Mouse (Mus musculus) mammary gland, adult 2 months (tissue): Measurements from ENCODE around the gene Olfr194. TPM values are rescaled to one million over a fixed set of nuclear protein-coding genes. Genes with fewer than 3 reads are reported as not detected.

ENCODE experiments used
- polyA plus RNA-seq: library from polyadenylated mRNA; depleted of rRNA; stranded (reverse); fragments of >200 nt; gene quantifications from 2 replicates; pipeline ENCODE4 v1.2.3, GENCODE M21; 2012; ENCODE audit warnings: low replicate concordance; rRNA removed

Olfr194 gene
- not detected in 2 replicates for polyA plus RNA-seq

GRCm38 (mm10) chr16:59120969-59121368 is at the start of gene Olfr194:
Gene Olfr194 (minus strand): TSS chr16:59121069.

GRCm38 (mm10) chr16:59170354-59170753 is 49.5 kb upstream of the Olfr194 start, which contains the start of gene Olfr196:
Gene Olfr196 (minus strand): TSS chr16:59170454.

GRCm38 (mm10) chr16:59146746-59147145 is 25.9 kb upstream of the Olfr194 start, which contains the start of gene Olfr195:
Gene Olfr195 (plus strand): TSS chr16:59147046.

GRCm38 (mm10) chr16:59111781-59112180 is 9.1 kb downstream of the Olfr194 start, which contains the start of gene Olfr193:
Gene Olfr193 (minus strand): TSS chr16:59111881.

DNA sequence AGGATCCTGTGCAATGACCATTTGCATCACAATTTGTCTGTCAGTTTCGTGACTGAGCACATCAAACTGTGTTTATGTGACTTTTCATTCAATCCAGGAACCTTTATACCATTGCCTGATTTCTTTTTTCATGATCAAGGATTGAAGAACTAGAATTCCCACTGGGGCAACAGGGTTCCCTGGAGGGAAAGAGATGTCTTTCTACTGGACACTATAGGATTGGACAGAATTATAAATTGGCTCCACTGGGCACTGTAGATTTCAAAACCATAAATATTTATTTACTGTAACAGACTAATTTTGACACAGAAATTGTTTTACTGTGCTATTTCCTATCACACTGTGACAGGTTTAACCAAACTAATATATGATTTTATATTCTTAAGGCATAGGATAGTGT is 31.1 kb downstream of the Olfr194 start, which contains the start of gene Olfr191:
Olfr191 (minus strand) TSS at position 101 of the 400 bp plus-strand sequence.

DNA sequence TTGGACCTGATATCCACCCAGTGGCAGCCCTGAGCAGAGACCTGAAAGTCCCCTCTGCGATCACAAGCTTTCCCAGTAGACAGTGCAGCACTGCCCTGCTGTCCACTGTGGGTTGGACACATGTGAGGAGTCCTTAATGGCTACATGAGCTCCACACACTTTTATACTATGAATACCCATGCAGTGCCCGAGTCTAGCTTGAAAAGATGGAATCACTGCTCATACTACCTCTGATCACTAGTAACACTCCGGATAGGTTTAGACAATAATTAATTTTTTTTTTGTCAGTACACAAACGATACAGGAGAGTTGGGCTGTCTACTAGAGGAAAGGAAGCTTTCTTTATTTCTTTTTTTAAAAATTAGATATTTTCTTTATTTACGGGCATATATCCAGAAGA is 43.0 kb downstream of the Olfr194 start, which contains the start of gene Olfr190:
Olfr190 (minus strand) TSS at position 101 of the 400 bp plus-strand sequence.

Other genes starting within 250 kb of the Olfr194 start
- not detected in 2 replicates for gene Olfr177, start 246.3 kb downstream of the Olfr194 start, polyA plus RNA-seq
- gene Olfr178, start 229.0 kb downstream of the Olfr194 start, polyA plus RNA-seq = not detected in 2 replicates
- not detected in 2 replicates for gene Olfr181, start 192.3 kb downstream of the Olfr194 start, polyA plus RNA-seq
- gene Olfr180, start 191.7 kb downstream of the Olfr194 start, polyA plus RNA-seq = not detected in 2 replicates
- gene Olfr183, start 125.7 kb downstream of the Olfr194 start, polyA plus RNA-seq = 0.06 TPM in 1 of 2 replicates, not detected in the other
- gene Olfr186, start 90.8 kb downstream of the Olfr194 start, polyA plus RNA-seq = not detected in 2 replicates
- gene Olfr187, start 81.3 kb downstream of the Olfr194 start, polyA plus RNA-seq = not detected in 2 replicates
- gene Olfr190, start 43.1 kb downstream of the Olfr194 start, polyA plus RNA-seq = not detected in 2 replicates
- gene Olfr191, start 31.2 kb downstream of the Olfr194 start, polyA plus RNA-seq = not detected in 2 replicates
- gene Olfr193, start 9.2 kb downstream of the Olfr194 start, polyA plus RNA-seq = not detected in 2 replicates
- not detected in 2 replicates for gene Olfr195, start 26.0 kb upstream of the Olfr194 start, polyA plus RNA-seq
- gene Olfr196, start 49.4 kb upstream of the Olfr194 start, polyA plus RNA-seq = not detected in 2 replicates
- gene Olfr198, start 82.5 kb upstream of the Olfr194 start, polyA plus RNA-seq = not detected in 2 replicates
- not detected in 2 replicates for gene Olfr199, start 98.7 kb upstream of the Olfr194 start, polyA plus RNA-seq
- not detected in 2 replicates for gene Olfr201, start 151.6 kb upstream of the Olfr194 start, polyA plus RNA-seq
- gene Olfr202, start 165.7 kb upstream of the Olfr194 start, polyA plus RNA-seq = not detected in 2 replicates
- gene Olfr203, start 177.8 kb upstream of the Olfr194 start, polyA plus RNA-seq = not detected in 2 replicates
- gene Olfr204, start 197.2 kb upstream of the Olfr194 start, polyA plus RNA-seq = not detected in 2 replicates
- gene Olfr205, start 210.1 kb upstream of the Olfr194 start, polyA plus RNA-seq = not detected in 2 replicates
- not detected in 2 replicates for gene Olfr206, start 228.2 kb upstream of the Olfr194 start, polyA plus RNA-seq
- gene Olfr209, start 242.9 kb upstream of the Olfr194 start, polyA plus RNA-seq = not detected in 2 replicates